Mouse (Mus musculus) spleen, adult 2 months (tissue): ENCODE measurements at regions not wholly inside any gene's neighbourhood (a gene's known extent, or its start where the extent isn't known, plus 50 kb on each side); places are given as distances from the start of the nearest gene placed in this dataset.

Source experiments
- DNase-seq, 2 experiments: peaks; one replicate each; pipeline versions ENCODE4 v3.0.0 to v3.0.0-alpha.2; 2012 to 2021; ENCODE audit warnings: low spot score in 2 of 2, low read depth in 1 of 2
- H3K27ac ChIP-seq: fragments of 200-500 bp; 2 replicates; pipeline ENCODE4 v1.5.1; 2012; ENCODE audit warnings: low read length, inconsistent platforms; ENCODE audit not compliant: insufficient read depth
- H3K27me3 ChIP-seq: fragments of 200-500 bp; 2 replicates; pipeline ENCODE4 v1.6.1; 2012; ENCODE audit warnings: mild to moderate bottlenecking, moderate library complexity, low read length, inconsistent platforms; ENCODE audit not compliant: control insufficient read depth, insufficient read depth
- H3K36me3 ChIP-seq: fragments of 200-500 bp; 2 replicates; pipeline ENCODE4 v1.6.1; 2012; ENCODE audit warnings: mild to moderate bottlenecking, low read length, inconsistent platforms; ENCODE audit not compliant: control insufficient read depth, insufficient read depth
- H3K4me1 ChIP-seq: fragments of 200-500 bp; 2 replicates; pipeline ENCODE4 v1.6.1; 2011; ENCODE audit warnings: inconsistent platforms; ENCODE audit not compliant: control insufficient read depth, insufficient read depth, insufficient read length
- H3K4me3 ChIP-seq: fragments of 200-500 bp; 2 replicates; pipeline ENCODE4 v1.5.1; 2011; ENCODE audit warnings: mild to moderate bottlenecking, inconsistent platforms; ENCODE audit not compliant: insufficient read depth, insufficient read length; ENCODE audit errors: extremely low read depth
- CTCF ChIP-seq: fragments of 200-500 bp; IDR thresholded peaks from 2 replicates; pipeline ENCODE4 v1.5.1; 2011; ENCODE audit warnings: mild to moderate bottlenecking, inconsistent platforms; ENCODE audit not compliant: insufficient read depth, insufficient read length, insufficient replicate concordance; ENCODE audit errors: extremely low read depth
- POLR2A ChIP-seq: fragments of 200-500 bp; IDR thresholded peaks from 2 replicates; pipeline ENCODE4 v1.6.1; 2011; ENCODE audit warnings: low read depth, low read length, inconsistent platforms
- WGBS: fragments of 180-500 bp; shearing (Covaris S2); methylation state at CpG from one replicate; pipeline ENCODE4 v1.1.7; 2018; 5-methylcytosine and 5-hydroxymethylcytosine counted together

- TF ChIP-seq POLR2A (no peak), CTCF (no peak)
- H3K36me3 ChIP-seq, result no peaks in the 10 kb centered on the region
- H3K4me1 ChIP-seq, result no peaks in the 10 kb centered on the region
- H3K27ac ChIP-seq, result no peak overlapping the region
- no peaks in the 10 kb centered on the region for H3K27me3 ChIP-seq
- WGBS, result 91% methylated on average over 9 of the region's 9 CpGs
- no peak for DNase-seq
- H3K4me3 ChIP-seq, result no peak overlapping the region
Measured at GRCm38 (mm10) chr4:12791786-12792674, 620.2 kb upstream of the Fam92a start.

DNA sequence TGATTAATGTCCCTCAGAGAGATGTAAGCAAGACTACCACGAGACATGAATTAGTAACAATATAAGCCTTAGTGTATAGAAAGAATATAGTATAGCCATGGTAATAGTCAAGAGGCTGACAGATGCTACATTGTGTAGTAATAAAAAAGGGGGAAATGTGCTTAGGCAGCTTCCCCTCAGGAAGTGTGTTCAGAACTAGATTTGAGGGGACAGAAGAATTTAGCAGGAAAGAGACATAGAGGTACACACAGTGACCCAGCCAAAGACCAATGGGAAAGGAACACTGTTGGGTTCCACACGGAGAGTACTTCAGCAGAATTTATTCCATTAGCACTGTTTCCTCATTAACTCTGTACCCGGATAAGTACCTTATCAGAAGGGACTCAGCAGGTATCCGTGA lies 614.0 kb upstream of the Fam92a start:
- 26% methylated on average over 4 of the region's 4 CpGs for WGBS
- no peaks in the 10 kb centered on the region for H3K4me1 ChIP-seq
- H3K4me3 ChIP-seq, result no peak overlapping the region
- TF ChIP-seq CTCF, result no peak
- no peak for TF ChIP-seq POLR2A
- DNase-seq, result no peak
- H3K27ac ChIP-seq, result no peak overlapping the region
- H3K36me3 ChIP-seq, result no peaks in the 10 kb centered on the region
- no peaks in the 10 kb centered on the region for H3K27me3 ChIP-seq

GRCm38 (mm10) chr4:12784479-12784878 lies 612.7 kb upstream of the Fam92a start:
- no peak for TF ChIP-seq CTCF
- TF ChIP-seq POLR2A, result no peak
- 94% methylated on average over 3 of the region's 3 CpGs for WGBS
- H3K36me3 ChIP-seq, result no peaks in the 10 kb centered on the region
- no peaks in the 10 kb centered on the region for H3K4me1 ChIP-seq
- no peaks in the 10 kb centered on the region for H3K27me3 ChIP-seq
- no peak overlapping the region for H3K4me3 ChIP-seq
- no peak overlapping the region for H3K27ac ChIP-seq
- no peak for DNase-seq

GRCm38 (mm10) chr4:12784068-12784467 lies 612.3 kb upstream of the Fam92a start:
- Histone ChIP-seq H3K27me3 (no peaks in the 10 kb centered on the region), H3K27ac (no peak overlapping the region), H3K4me3 (no peak overlapping the region), H3K36me3 (no peaks in the 10 kb centered on the region), H3K4me1 (no peaks in the 10 kb centered on the region)
- TF ChIP-seq POLR2A, result no peak
- no peak for TF ChIP-seq CTCF
- no peak for DNase-seq
- 94% methylated on average over 11 of the region's 11 CpGs for WGBS

- 64% methylated on average over 10 of the region's 10 CpGs for WGBS
- Histone ChIP-seq H3K4me3 (no peak overlapping the region), H3K27ac (no peak overlapping the region), H3K4me1 (no peaks in the 10 kb centered on the region), H3K27me3 (no peaks in the 10 kb centered on the region), H3K36me3 (no peaks in the 10 kb centered on the region)
- no peak for DNase-seq
- TF ChIP-seq POLR2A, result no peak
- TF ChIP-seq CTCF, result no peak
Measured at GRCm38 (mm10) chr4:12781969-12782904, 610.4 kb upstream of the Fam92a start.

- WGBS, result 53% methylated on average over 2 of the region's 2 CpGs
- TF ChIP-seq POLR2A, result no peak
- TF ChIP-seq CTCF, result no peak
- H3K36me3 ChIP-seq, result no peaks in the 10 kb centered on the region
- H3K27me3 ChIP-seq, result no peaks in the 10 kb centered on the region
- no peak overlapping the region for H3K4me3 ChIP-seq
- no peaks in the 10 kb centered on the region for H3K4me1 ChIP-seq
- DNase-seq, result no peak
- H3K27ac ChIP-seq, result no peak overlapping the region
Measured at GRCm38 (mm10) chr4:12780254-12780653, 608.4 kb upstream of the Fam92a start.
